Mouse (Mus musculus): ENCODE results near the gene Ak8. TPM values are rescaled to one million over a fixed set of nuclear protein-coding genes. Genes with fewer than 3 reads are reported as not detected.

Ak8 gene
- polyA plus RNA-seq (2016; fragmentation: Nextera tagmentation; extraction: Ambion mirVana), result 0.61 and 0.72 TPM in 2 replicates

GRCm38 (mm10) chr2:28699361-28700335, at the start of gene Ak8, which contains the start of gene Spaca9:
Gene Ak8 (plus strand): TSS chr2:28700164.
Gene Spaca9 (minus strand): TSS chr2:28699727.
- peak within 1 kb of the TSS; percentile 79 for H3K4me3 ChIP-seq
- no peaks in the 10 kb centered on the region for H3K36me3 ChIP-seq
- WGBS, result 2% methylated on average over 53 of the region's 53 CpGs
- peaks cover 45% of the 10 kb centered on the region for H3K4me1 ChIP-seq
- peaks cover 21% of the 10 kb centered on the region for H3K27me3 ChIP-seq (ENCODE audit: low read depth, poor library complexity, severe bottlenecking)
- no peaks in the 10 kb centered on the region for H3K9me3 ChIP-seq (replicated peaks)
- H3K27ac ChIP-seq (replicated peaks), result peak within 1 kb of the TSS; percentile 85
- DNase-seq (ENCODE audit: low spot score), result peak; percentile 86

DNA sequence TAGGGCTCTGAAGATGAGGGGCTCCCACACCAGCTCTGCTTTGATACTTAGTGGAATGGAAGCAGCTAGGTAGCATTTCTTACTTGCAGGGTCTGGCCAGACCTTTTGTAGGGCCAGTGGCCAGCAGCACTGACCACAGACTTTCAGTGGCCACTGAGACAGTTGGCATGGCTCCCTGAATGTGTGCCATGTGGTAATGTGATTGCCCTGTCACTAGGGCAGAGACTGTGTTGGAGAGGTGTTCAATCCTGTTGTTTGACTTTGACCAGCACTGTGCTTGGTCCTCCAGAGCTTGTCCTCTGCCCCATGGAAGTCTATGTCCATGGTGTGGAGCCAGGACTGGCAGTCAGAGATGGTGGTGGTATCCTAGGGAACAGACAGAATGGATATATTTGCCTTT, 49.4 kb upstream of the Ak8 start:
- Histone ChIP-seq H3K4me1 (no peaks in the 10 kb centered on the region), H3K27ac (replicated peaks) (no peak overlapping the region), H3K27me3 (ENCODE audit: low read depth, poor library complexity, severe bottlenecking) (no peaks in the 10 kb centered on the region), H3K36me3 (peaks cover 13% of the 10 kb centered on the region), H3K4me3 (no peak overlapping the region), H3K9me3 (replicated peaks) (no peaks in the 10 kb centered on the region)
- DNase-seq (ENCODE audit: low spot score), result no peak

GRCm38 (mm10) chr2:28653351-28653750, 46.6 kb upstream of the Ak8 start:
- DNase-seq (ENCODE audit: low spot score), result no peak
- 97% methylated on average over 7 of the region's 7 CpGs for WGBS
- H3K9me3 ChIP-seq (replicated peaks), result no peaks in the 10 kb centered on the region

DNA sequence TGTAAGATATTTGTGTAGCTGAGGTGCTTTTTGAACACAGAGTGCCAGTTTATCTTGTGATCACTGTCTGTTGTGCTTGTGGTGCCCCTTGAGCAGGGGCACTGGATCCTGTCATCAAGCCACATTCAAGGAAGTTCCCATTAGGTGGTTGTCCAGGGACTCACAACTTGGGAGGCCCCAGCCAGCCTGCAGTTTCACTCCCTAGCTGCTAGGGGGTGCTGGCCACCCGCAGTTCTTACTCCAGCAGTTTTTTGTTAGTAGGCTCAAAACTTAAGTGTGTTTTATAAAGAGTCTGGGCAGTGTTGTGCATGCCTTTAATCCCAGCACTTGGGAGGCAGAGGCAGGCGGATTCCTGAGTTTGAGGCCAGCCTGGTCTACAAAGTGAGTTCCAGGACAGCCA, 45.7 kb upstream of the Ak8 start:
- DNase-seq (ENCODE audit: low spot score), result no peak
- no peaks in the 10 kb centered on the region for H3K27me3 ChIP-seq (ENCODE audit: low read depth, poor library complexity, severe bottlenecking)
- peaks cover 46% of the 10 kb centered on the region for H3K36me3 ChIP-seq
- no peak overlapping the region for H3K27ac ChIP-seq (replicated peaks)
- 60% methylated on average over 2 of the region's 2 CpGs for WGBS
- no peak overlapping the region for H3K4me3 ChIP-seq
- no peaks in the 10 kb centered on the region for H3K4me1 ChIP-seq
- no peaks in the 10 kb centered on the region for H3K9me3 ChIP-seq (replicated peaks)

More at GRCm38 (mm10) chr2:28653351-28653750, 46.6 kb upstream of the Ak8 start:
- Histone ChIP-seq H3K27me3 (ENCODE audit: low read depth, poor library complexity, severe bottlenecking) (no peaks in the 10 kb centered on the region), H3K4me3 (no peak overlapping the region), H3K27ac (replicated peaks) (no peak overlapping the region), H3K36me3 (peaks cover 37% of the 10 kb centered on the region), H3K4me1 (no peaks in the 10 kb centered on the region)

DNA sequence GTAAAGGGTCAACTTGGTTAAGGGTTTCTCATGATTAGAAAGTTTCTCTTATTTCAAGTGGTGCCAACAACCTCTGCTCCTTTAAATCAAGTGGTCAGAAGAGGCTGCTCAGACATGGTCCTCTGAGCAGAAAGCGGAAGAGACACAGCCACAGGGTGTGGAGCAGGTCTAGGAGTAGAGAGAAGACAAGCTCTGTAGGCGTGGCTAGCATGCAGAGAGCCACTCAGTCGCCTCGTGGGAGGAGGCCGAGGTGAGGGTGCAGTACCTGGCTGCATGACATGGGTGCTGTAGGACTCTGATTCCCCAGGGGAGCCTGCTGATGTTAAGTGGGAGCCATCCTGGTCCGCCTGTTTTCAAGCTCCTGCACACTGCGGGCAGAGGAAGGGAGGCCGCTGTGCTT, 43.7 kb upstream of the Ak8 start:
- no peak for DNase-seq (ENCODE audit: low spot score)
- H3K4me1 ChIP-seq, result no peaks in the 10 kb centered on the region
- H3K4me3 ChIP-seq, result no peak overlapping the region
- WGBS, result 83% methylated on average over 8 of the region's 8 CpGs
- H3K9me3 ChIP-seq (replicated peaks), result no peaks in the 10 kb centered on the region
- H3K27ac ChIP-seq (replicated peaks), result no peak overlapping the region
- no peaks in the 10 kb centered on the region for H3K27me3 ChIP-seq (ENCODE audit: low read depth, poor library complexity, severe bottlenecking)
- H3K36me3 ChIP-seq, result peaks cover 65% of the 10 kb centered on the region

GRCm38 (mm10) chr2:28662891-28663290, 37.1 kb upstream of the Ak8 start:
- Histone ChIP-seq H3K36me3 (peaks cover 100% of the 10 kb centered on the region), H3K4me3 (no peak overlapping the region), H3K9me3 (replicated peaks) (no peaks in the 10 kb centered on the region), H3K27ac (replicated peaks) (no peak overlapping the region), H3K4me1 (no peaks in the 10 kb centered on the region), H3K27me3 (ENCODE audit: low read depth, poor library complexity, severe bottlenecking) (no peaks in the 10 kb centered on the region)
- no peak for DNase-seq (ENCODE audit: low spot score)
- WGBS, result 92% methylated on average over 3 of the region's 3 CpGs

DNA sequence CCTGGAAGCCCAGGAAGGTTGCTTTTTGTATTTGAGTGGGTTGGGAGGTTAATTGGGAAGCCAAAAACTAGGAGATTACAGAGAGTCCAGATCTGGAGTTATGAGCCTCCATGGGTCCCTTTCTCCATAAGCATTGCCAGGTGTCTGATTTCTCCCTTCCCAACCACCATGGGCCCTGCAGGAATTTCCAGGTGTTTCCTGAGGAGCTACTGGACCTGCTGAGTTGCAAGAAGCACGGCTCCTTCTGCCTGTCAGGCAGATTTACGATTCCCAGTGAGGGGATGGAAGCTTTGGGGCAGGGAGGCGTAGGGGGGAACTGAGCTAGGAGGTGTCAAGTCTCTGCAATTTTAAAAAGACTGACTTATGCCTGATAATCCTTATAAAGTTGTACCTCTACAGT, 34.1 kb upstream of the Ak8 start:
- Histone ChIP-seq H3K4me1 (no peaks in the 10 kb centered on the region), H3K9me3 (replicated peaks) (no peaks in the 10 kb centered on the region), H3K27ac (replicated peaks) (no peak overlapping the region), H3K4me3 (no peak overlapping the region), H3K27me3 (ENCODE audit: low read depth, poor library complexity, severe bottlenecking) (no peaks in the 10 kb centered on the region), H3K36me3 (peaks cover 99% of the 10 kb centered on the region)
- DNase-seq (ENCODE audit: low spot score), result no peak
- 91% methylated on average over 3 of the region's 3 CpGs for WGBS

- Histone ChIP-seq H3K4me3 (no peak overlapping the region), H3K9me3 (replicated peaks) (no peaks in the 10 kb centered on the region), H3K4me1 (no peaks in the 10 kb centered on the region), H3K36me3 (peaks cover 99% of the 10 kb centered on the region), H3K27me3 (ENCODE audit: low read depth, poor library complexity, severe bottlenecking) (no peaks in the 10 kb centered on the region), H3K27ac (replicated peaks) (no peak overlapping the region)
- DNase-seq (ENCODE audit: low spot score), result no peak
- WGBS, result 90% methylated on average over 2 of the region's 2 CpGs
Observed at GRCm38 (mm10) chr2:28671438-28671837, 28.5 kb upstream of the Ak8 start.

DNA sequence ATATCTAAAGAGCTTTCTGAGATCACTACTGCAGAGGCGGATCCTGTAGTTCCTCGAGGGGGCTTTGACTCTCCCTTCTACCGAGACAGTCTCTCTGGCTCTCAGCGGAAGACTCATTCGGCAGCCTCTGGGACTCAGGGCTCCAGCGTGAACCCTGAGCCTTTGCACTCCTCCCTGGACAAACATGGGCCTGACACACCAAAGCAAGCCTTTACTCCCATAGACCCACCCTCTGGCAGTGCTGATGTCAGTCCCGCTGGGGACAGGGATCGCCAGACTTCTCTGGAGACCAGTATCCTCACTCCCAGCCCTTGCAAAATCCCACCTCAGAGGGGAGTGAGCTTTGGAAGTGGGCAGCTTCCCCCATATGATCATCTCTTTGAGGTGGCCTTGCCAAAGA, 24.0 kb upstream of the Ak8 start:
- peaks cover 100% of the 10 kb centered on the region for H3K36me3 ChIP-seq

GRCm38 (mm10) chr2:28680710-28681109, 19.3 kb upstream of the Ak8 start:
- Histone ChIP-seq H3K9me3 (replicated peaks) (no peaks in the 10 kb centered on the region), H3K27ac (replicated peaks) (no peak overlapping the region), H3K4me1 (no peaks in the 10 kb centered on the region), H3K36me3 (peaks cover 100% of the 10 kb centered on the region), H3K4me3 (no peak overlapping the region), H3K27me3 (ENCODE audit: low read depth, poor library complexity, severe bottlenecking) (no peaks in the 10 kb centered on the region)
- 43% methylated on average over 4 of the region's 4 CpGs for WGBS
- DNase-seq (ENCODE audit: low spot score), result no peak

More for the DNA sequence above, 24.0 kb upstream of the Ak8 start:
- no peak for DNase-seq (ENCODE audit: low spot score)
- no peak overlapping the region for H3K4me3 ChIP-seq
- H3K27me3 ChIP-seq (ENCODE audit: low read depth, poor library complexity, severe bottlenecking), result no peaks in the 10 kb centered on the region
- no peak overlapping the region for H3K27ac ChIP-seq (replicated peaks)
- no peaks in the 10 kb centered on the region for H3K4me1 ChIP-seq
- H3K9me3 ChIP-seq (replicated peaks), result no peaks in the 10 kb centered on the region
- 90% methylated on average over 8 of the region's 8 CpGs for WGBS

GRCm38 (mm10) chr2:28681718-28682117, 18.2 kb upstream of the Ak8 start:
- no peaks in the 10 kb centered on the region for H3K4me1 ChIP-seq
- H3K27me3 ChIP-seq (ENCODE audit: low read depth, poor library complexity, severe bottlenecking), result no peaks in the 10 kb centered on the region
- WGBS, result 90% methylated on average over 4 of the region's 4 CpGs
- H3K36me3 ChIP-seq, result peaks cover 100% of the 10 kb centered on the region
- no peak overlapping the region for H3K27ac ChIP-seq (replicated peaks)
- H3K4me3 ChIP-seq, result no peak overlapping the region
- DNase-seq (ENCODE audit: low spot score), result no peak
- no peaks in the 10 kb centered on the region for H3K9me3 ChIP-seq (replicated peaks)

- no peaks in the 10 kb centered on the region for H3K9me3 ChIP-seq (replicated peaks)
- H3K36me3 ChIP-seq, result peaks cover 82% of the 10 kb centered on the region
- no peak overlapping the region for H3K4me3 ChIP-seq
- peaks cover 6% of the 10 kb centered on the region; the same call in 1 of the 2 replicates for H3K4me1 ChIP-seq
- WGBS, result 93% methylated on average over 7 of the region's 7 CpGs
- no peak overlapping the region for H3K27ac ChIP-seq (replicated peaks)
- DNase-seq (ENCODE audit: low spot score), result no peak
- no peaks in the 10 kb centered on the region for H3K27me3 ChIP-seq (ENCODE audit: low read depth, poor library complexity, severe bottlenecking)
Observed at GRCm38 (mm10) chr2:28685895-28686294, 14.1 kb upstream of the Ak8 start.

DNA sequence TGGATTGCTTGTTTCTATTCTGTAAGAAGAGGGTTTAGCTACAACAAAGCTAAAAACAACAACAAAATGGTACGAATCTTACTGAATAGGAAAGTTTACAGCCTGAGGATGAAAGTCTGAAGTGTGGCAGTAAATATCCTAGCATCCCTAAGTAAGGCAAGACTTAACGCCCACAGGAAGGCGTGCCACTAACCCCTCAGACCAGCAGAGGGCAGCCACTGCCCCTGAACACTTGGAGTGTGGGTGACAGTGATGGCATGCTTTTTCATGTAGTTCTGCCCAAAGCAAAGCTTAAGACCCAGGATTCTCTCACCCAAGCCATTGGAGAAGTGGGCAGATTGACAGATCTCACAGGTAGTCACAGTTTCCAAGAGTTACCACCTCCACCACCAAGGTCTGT, 11.5 kb upstream of the Ak8 start:
- Histone ChIP-seq H3K27ac (replicated peaks) (no peak overlapping the region), H3K27me3 (ENCODE audit: low read depth, poor library complexity, severe bottlenecking) (no peaks in the 10 kb centered on the region), H3K4me1 (peaks cover 6% of the 10 kb centered on the region; the same call in 1 of the 2 replicates), H3K4me3 (no peak overlapping the region), H3K9me3 (replicated peaks) (no peaks in the 10 kb centered on the region), H3K36me3 (peaks cover 57% of the 10 kb centered on the region)
- 44% methylated on average over 3 of the region's 3 CpGs for WGBS
- DNase-seq (ENCODE audit: low spot score), result peak; percentile 30
